Mouse (Mus musculus) myocyte (in vitro differentiated cells): Measurements from ENCODE around the gene Ypel3. TPM values are rescaled to one million over a fixed set of nuclear protein-coding genes. Genes with fewer than 3 reads are reported as not detected.

Source experiments
- H3K27me3 ChIP-seq: one replicate; pipeline ENCODE4 v1.6.1; 2011; ENCODE audit not compliant: control insufficient read depth, insufficient read depth, insufficient read length
- H3K36me3 ChIP-seq: one replicate; pipeline ENCODE4 v1.6.1; 2011; ENCODE audit not compliant: control insufficient read depth, insufficient read depth
- H3K4me2 ChIP-seq: one replicate; pipeline ENCODE4 v1.6.1; 2011; ENCODE audit warnings: low read depth, control low read depth
- H3K4me3 ChIP-seq: one replicate; pipeline ENCODE4 v1.5.1; 2011; ENCODE audit warnings: mild to moderate bottlenecking, control low read depth, moderate library complexity
- H3K79me2 ChIP-seq: one replicate; pipeline ENCODE4 v1.6.1; 2011; ENCODE audit not compliant: control insufficient read depth, insufficient read depth
- H3ac ChIP-seq: one replicate; pipeline ENCODE4 v1.6.1; 2011; ENCODE audit not compliant: control insufficient read depth, insufficient read length
- CEBPB ChIP-seq: IDR thresholded peaks from 2 replicates; pipeline ENCODE4 v1.6.1; 2011; ENCODE audit warnings: mild to moderate bottlenecking, moderate library complexity; ENCODE audit not compliant: poor library complexity, insufficient read depth, severe bottlenecking
- E2F4 ChIP-seq: IDR thresholded peaks from one replicate; pipeline ENCODE4 v1.6.1; 2011; ENCODE audit warnings: mild to moderate bottlenecking, control low read depth, moderate library complexity; ENCODE audit not compliant: insufficient read depth
- MAX ChIP-seq: IDR thresholded peaks from one replicate; pipeline ENCODE4 v1.6.1; 2011; ENCODE audit warnings: low read depth, mild to moderate bottlenecking, control low read depth
- MYOD1 ChIP-seq, 3 experiments: IDR thresholded peaks; one replicate each; pipeline ENCODE4 v1.6.1; 2011; ENCODE audit warnings: control low read depth in 2 of 3, low read depth in 2 of 3, mild to moderate bottlenecking in 2 of 3, moderate library complexity in 1 of 3; ENCODE audit not compliant: insufficient read length in 2 of 3, control insufficient read depth in 1 of 3
- MYOG ChIP-seq, 3 experiments: IDR thresholded peaks; one replicate each; pipeline ENCODE4 v1.6.1; 2011; ENCODE audit warnings: control low read depth in 2 of 3, low read depth in 2 of 3, mild to moderate bottlenecking in 2 of 3; ENCODE audit not compliant: insufficient read length in 2 of 3, control insufficient read depth in 1 of 3, insufficient read depth in 1 of 3
- POLR2A ChIP-seq: IDR thresholded peaks from one replicate; pipeline ENCODE4 v1.6.1; 2011; ENCODE audit warnings: low read depth, mild to moderate bottlenecking, control low read depth, moderate library complexity; ENCODE audit not compliant: insufficient read length
- POLR2AphosphoS2 ChIP-seq: IDR thresholded peaks from one replicate; pipeline ENCODE4 v1.6.1; 2011; ENCODE audit warnings: low read depth, control low read depth; ENCODE audit not compliant: insufficient read length
- REST ChIP-seq: IDR thresholded peaks from one replicate; pipeline ENCODE4 v1.6.1; 2011; ENCODE audit warnings: mild to moderate bottlenecking, control low read depth, moderate library complexity; ENCODE audit not compliant: insufficient read depth, insufficient read length
- SRF ChIP-seq: IDR thresholded peaks from one replicate; pipeline ENCODE4 v1.6.1; 2011; ENCODE audit warnings: low read depth; ENCODE audit not compliant: control insufficient read depth, insufficient read length
- TCF12 ChIP-seq: IDR thresholded peaks from one replicate; pipeline ENCODE4 v1.6.1; 2011; ENCODE audit warnings: mild to moderate bottlenecking, control low read depth; ENCODE audit not compliant: poor library complexity, insufficient read depth, severe bottlenecking
- TCF3 ChIP-seq: IDR thresholded peaks from one replicate; pipeline ENCODE4 v1.6.1; 2011; ENCODE audit warnings: low read depth, control low read depth; ENCODE audit not compliant: insufficient read length
- USF1 ChIP-seq: IDR thresholded peaks from one replicate; pipeline ENCODE4 v1.6.1; 2011; ENCODE audit warnings: low read depth, mild to moderate bottlenecking, control low read depth, moderate library complexity
- polyA plus RNA-seq: library from polyadenylated mRNA; unstranded; fragments of >200 nt; fragmentation: generic; extraction: Trizol; gene quantifications from one replicate; pipeline ENCODE4 v1.2.1, GENCODE M21; 2012; ENCODE audit warnings: missing spikeins

Ypel3 gene
- polyA plus RNA-seq, 1 experiment, result 82.2 TPM

- Histone ChIP-seq H3K4me3 (no peak overlapping the region), H3K79me2 (no peaks in the 10 kb centered on the region), H3ac (no peak overlapping the region), H3K27me3 (no peaks in the 10 kb centered on the region), H3K4me2 (no peak overlapping the region), H3K36me3 (no peaks in the 10 kb centered on the region)
- TF ChIP-seq MAX (no peak), SRF (no peak), TCF3 (no peak)
Measured at GRCm38 (mm10) chr7:126749582-126750343, 27.0 kb upstream of the Ypel3 start.

GRCm38 (mm10) chr7:126754866-126755265 lies 21.9 kb upstream of the Ypel3 start:
- peak overlapping the region; percentile 41 for H3K4me2 ChIP-seq
- TF ChIP-seq MYOD1 (IDR thresholded peaks at IDR 0.05; ENCODE audit: control insufficient read depth in 1 of 3, insufficient read length in 2 of 3, low read depth in 2 of 3) (no peak), TCF12 (no peak), SRF (no peak), POLR2A (no peak), E2F4 (no peak), MAX (no peak), REST (no peak), CEBPB (no peak), USF1 (no peak)
- no peaks in the 10 kb centered on the region for H3K36me3 ChIP-seq
- H3K27me3 ChIP-seq, result no peaks in the 10 kb centered on the region
- H3K4me3 ChIP-seq, result no peak overlapping the region
- peaks cover 3% of the 10 kb centered on the region for H3K79me2 ChIP-seq
- no peak overlapping the region for H3ac ChIP-seq

- no peak overlapping the region for H3ac ChIP-seq
- no peaks in the 10 kb centered on the region for H3K27me3 ChIP-seq
- H3K4me2 ChIP-seq, result peak overlapping the region; percentile 43
- TF ChIP-seq E2F4 (no peak), CEBPB (no peak), POLR2A (no peak), USF1 (no peak), MAX (no peak), TCF3 (no peak), MYOG (IDR thresholded peaks at IDR 0.05; ENCODE audit: control insufficient read depth in 1 of 3, insufficient read depth in 1 of 3, insufficient read length in 2 of 3, low read depth in 2 of 3) (no peak), POLR2AphosphoS2 (no peak)
- peaks cover 5% of the 10 kb centered on the region for H3K36me3 ChIP-seq
- H3K4me3 ChIP-seq, result peak overlapping the region; percentile 72
- H3K79me2 ChIP-seq, result peaks cover 7% of the 10 kb centered on the region
Measured at GRCm38 (mm10) chr7:126758539-126758938, 18.2 kb upstream of the Ypel3 start.

- H3ac ChIP-seq, result peak within 1 kb of the TSS; percentile 81
- peak within 1 kb of the TSS; percentile 82 for H3K4me2 ChIP-seq
- no peaks in the 10 kb centered on the region for H3K27me3 ChIP-seq
- H3K4me3 ChIP-seq, result peak within 1 kb of the TSS; percentile 72
- TF ChIP-seq E2F4 (peak; percentile 64), SRF (no peak), MYOG (IDR thresholded peaks at IDR 0.05; ENCODE audit: control insufficient read depth in 1 of 3, insufficient read depth in 1 of 3, insufficient read length in 2 of 3, low read depth in 2 of 3) (no peak), USF1 (peak; percentile 59)
- peaks cover 7% of the 10 kb centered on the region for H3K79me2 ChIP-seq
- peaks cover 5% of the 10 kb centered on the region for H3K36me3 ChIP-seq
Measured at GRCm38 (mm10) chr7:126759050-126759671, 17.6 kb upstream of the Ypel3 start, which contains the start of gene Mapk3. Mapk3 (plus strand) TSS chr7:126759601.

GRCm38 (mm10) chr7:126759672-126760390 lies 16.9 kb upstream of the Ypel3 start:
- H3K27me3 ChIP-seq, result no peaks in the 10 kb centered on the region

More at GRCm38 (mm10) chr7:126759672-126760390, 16.9 kb upstream of the Ypel3 start:
- H3K4me2 ChIP-seq, result peak overlapping the region; percentile 82
- peaks cover 5% of the 10 kb centered on the region for H3K36me3 ChIP-seq
- H3K4me3 ChIP-seq, result peak overlapping the region; percentile 72
- TF ChIP-seq POLR2A (peak; percentile 37), MAX (no peak), MYOD1 (IDR thresholded peaks at IDR 0.05; ENCODE audit: control insufficient read depth in 1 of 3, insufficient read length in 2 of 3, low read depth in 2 of 3) (peak in 1 of 3 experiments; percentile 9), E2F4 (no peak), POLR2AphosphoS2 (no peak), TCF12 (no peak), TCF3 (no peak), CEBPB (no peak)
- peaks cover 7% of the 10 kb centered on the region for H3K79me2 ChIP-seq
- peak overlapping the region; percentile 81 for H3ac ChIP-seq
